Mouse (Mus musculus) limb, embryonic 15.5 days (tissue): ENCODE results near the gene Yipf3. TPM values are rescaled to one million over a fixed set of nuclear protein-coding genes. Genes with fewer than 3 reads are reported as not detected.

Source experiments
- ATAC-seq: fragments of 200-750 bp; cut with Nextera tagmentation; 2 replicates; pipeline ENCODE4 v1.8.0; 2017; ENCODE audit warnings: low read depth, moderate TSS enrichment; ENCODE audit not compliant: insufficient number of reproducible peaks, low FRiP score, low TSS enrichment
- H3K27ac ChIP-seq: fragments of 300-500 bp; sonication (generic); 2 replicates; pipeline ENCODE4 v1.5.1; 2015; ENCODE audit warnings: moderate library complexity, mild to moderate bottlenecking, inconsistent platforms
- H3K27me3 ChIP-seq: fragments of 300-500 bp; sonication (generic); 2 replicates; pipeline ENCODE4 v1.6.1; 2015; ENCODE audit warnings: inconsistent platforms
- H3K36me3 ChIP-seq: fragments of 300-500 bp; sonication (generic); 2 replicates; pipeline ENCODE4 v1.6.1; 2015; ENCODE audit warnings: inconsistent platforms
- H3K4me1 ChIP-seq: fragments of 300-500 bp; sonication (generic); 2 replicates; pipeline ENCODE4 v1.6.1; 2015; ENCODE audit warnings: inconsistent platforms
- H3K4me2 ChIP-seq: fragments of 300-500 bp; sonication (generic); 2 replicates; pipeline ENCODE4 v1.6.1; 2015; ENCODE audit warnings: mild to moderate bottlenecking, inconsistent platforms
- H3K4me3 ChIP-seq: fragments of 300-500 bp; sonication (generic); 2 replicates; pipeline ENCODE4 v1.5.1; 2015; ENCODE audit warnings: mild to moderate bottlenecking, inconsistent platforms
- H3K9ac ChIP-seq: fragments of 300-500 bp; sonication (generic); 2 replicates; pipeline ENCODE4 v1.6.1; 2015; ENCODE audit warnings: inconsistent platforms
- H3K9me3 ChIP-seq: fragments of 300-500 bp; sonication (generic); 2 replicates; pipeline ENCODE4 v1.6.1; 2016; ENCODE audit warnings: inconsistent platforms
- WGBS: fragments of 180-500 bp; shearing (Covaris S2); methylation state at CpG from one replicate; pipeline ENCODE4 v1.1.7; 2015; 5-methylcytosine and 5-hydroxymethylcytosine counted together
- microRNA counts: library from miRNA; unstranded; fragments of <30 nt; microRNA quantifications from one replicate; lab custom pipeline; 2016
- microRNA-seq: library from miRNA; unstranded; fragments of <30 nt; microRNA quantifications from one replicate; pipeline ENCODE4, GENCODE M21; 2016
- polyA plus RNA-seq: library from polyadenylated mRNA; unstranded; fragments of >200 nt; fragmentation: Nextera tagmentation; extraction: Ambion mirVana; gene quantifications from 2 replicates; pipeline ENCODE4 v1.2.1, GENCODE M21; 2015

Gene Yipf3
- polyA plus RNA-seq, 1 experiment from 2014 or later: 133 TPM

DNA sequence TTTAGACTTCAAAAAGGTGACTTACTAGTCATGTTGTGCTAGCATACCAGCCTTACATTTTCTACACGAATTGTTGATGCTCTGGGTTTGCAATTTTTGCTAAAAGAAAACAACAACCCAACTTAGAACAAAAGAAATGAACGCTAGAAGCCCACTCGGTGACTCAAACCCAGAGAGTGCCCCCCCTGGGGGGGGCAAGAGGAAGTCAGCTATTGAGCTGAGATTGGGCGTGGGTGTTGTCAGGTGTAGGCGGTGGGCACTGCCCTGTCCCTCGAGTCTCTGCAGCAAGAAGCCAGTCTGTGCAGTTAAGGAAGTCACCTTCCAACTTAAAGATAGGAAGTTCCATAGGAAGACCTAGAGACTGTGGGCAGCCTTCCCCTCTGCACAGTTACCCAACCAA lies 48.7 kb downstream of the Yipf3 start:
- H3K36me3 ChIP-seq: no peaks in the 10 kb centered on the region
- H3K27me3 ChIP-seq: peaks cover 60% of the 10 kb centered on the region
- 47% methylated on average over 6 of the region's 6 CpGs for WGBS
- H3K27ac ChIP-seq: no peak overlapping the region
- no peaks in the 10 kb centered on the region for H3K9me3 ChIP-seq
- H3K9ac ChIP-seq: no peak overlapping the region
- peak overlapping the region; percentile 64; the same call in 1 of the 2 replicates for H3K4me3 ChIP-seq
- ATAC-seq: no peak
- no peak overlapping the region for H3K4me2 ChIP-seq
- H3K4me1 ChIP-seq: peaks cover 22% of the 10 kb centered on the region

DNA sequence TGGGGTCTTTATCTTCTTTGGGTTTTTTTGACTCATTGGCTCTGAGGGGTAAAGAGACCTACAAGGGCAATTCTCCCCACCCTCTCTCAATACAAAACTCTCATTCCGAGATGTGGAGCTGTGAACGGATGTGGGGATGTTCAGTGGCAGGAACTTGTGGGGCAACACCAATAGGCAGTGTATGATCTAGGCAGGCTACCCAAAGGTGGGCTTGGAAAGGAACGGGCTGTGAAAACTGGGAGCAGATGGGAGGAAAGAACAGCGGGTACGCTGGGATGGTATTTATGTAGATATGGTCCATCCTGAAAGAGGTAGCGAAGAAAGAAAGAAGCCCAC lies 49.1 kb downstream of the Yipf3 start:
- Histone ChIP-seq H3K4me3 (peak overlapping the region; percentile 64), H3K4me1 (peaks cover 22% of the 10 kb centered on the region), H3K4me2 (peak overlapping the region; percentile 99), H3K27me3 (peaks cover 60% of the 10 kb centered on the region), H3K36me3 (no peaks in the 10 kb centered on the region), H3K27ac (no peak overlapping the region), H3K9ac (peak overlapping the region; percentile 64; the same call in 1 of the 2 replicates), H3K9me3 (no peaks in the 10 kb centered on the region)
- ATAC-seq: no peak
- 10% methylated on average over 6 of the region's 6 CpGs for WGBS

DNA sequence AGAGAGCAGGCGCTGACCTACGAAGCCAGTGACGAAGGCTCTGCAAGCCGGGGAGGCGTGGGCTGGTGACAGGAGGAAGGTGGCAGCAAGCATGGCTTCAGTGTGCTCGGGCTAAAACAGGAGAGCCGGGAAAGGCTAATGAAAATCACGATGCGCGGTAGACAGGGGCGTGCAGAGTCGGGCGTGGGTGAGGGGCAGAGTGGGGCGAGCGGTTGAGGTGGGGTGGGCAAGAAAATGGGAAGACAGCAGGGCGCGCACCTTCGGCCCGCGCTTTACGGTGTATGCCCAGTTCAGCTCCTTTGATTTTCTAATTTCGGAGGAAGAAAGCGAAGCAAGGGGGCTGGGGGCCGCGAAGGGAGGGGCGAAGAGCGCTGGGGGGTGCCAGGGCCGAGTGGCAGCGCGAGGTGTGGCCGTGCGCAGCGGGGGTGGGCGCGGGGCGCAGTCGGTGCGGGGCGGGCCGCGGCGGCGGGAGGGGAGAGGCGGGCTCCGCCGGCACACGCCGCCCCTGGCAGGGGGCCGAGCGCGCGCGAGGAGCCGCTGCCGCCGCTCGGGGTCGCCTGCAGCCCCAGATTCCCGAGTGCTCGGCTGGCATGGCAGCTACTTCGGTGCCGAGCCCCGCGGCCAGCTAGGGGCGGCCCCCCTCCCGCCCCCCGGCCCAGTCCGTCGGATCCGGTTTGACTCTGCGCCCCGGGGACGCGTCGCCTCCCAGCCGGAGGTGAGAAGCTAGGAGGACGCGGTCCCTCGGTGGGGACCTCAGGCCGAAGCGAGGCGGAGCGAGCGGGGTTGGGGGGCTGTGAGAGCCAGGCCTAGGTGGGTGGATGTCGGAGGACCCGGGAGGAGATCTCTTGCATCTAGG lies 49.7 kb downstream of the Yipf3 start, which contains the start of gene Dlk2:
TSS of gene Dlk2 (plus strand) at position 58 of the 856 bp plus-strand sequence.
- Histone ChIP-seq H3K27ac (no peak within 1 kb of the TSS), H3K9me3 (no peaks in the 10 kb centered on the region), H3K36me3 (0 out of 2 replicates have a peak, but pooled peaks cover 2% of the 10 kb centered on the region), H3K4me2 (peak within 1 kb of the TSS; percentile 99), H3K4me1 (peaks cover 22% of the 10 kb centered on the region), H3K4me3 (peak within 1 kb of the TSS; percentile 64), H3K9ac (peak within 1 kb of the TSS; percentile 64), H3K27me3 (peaks cover 55% of the 10 kb centered on the region)
- no peak for ATAC-seq
- WGBS: 0% methylated on average over 71 of the region's 86 CpGs

DNA sequence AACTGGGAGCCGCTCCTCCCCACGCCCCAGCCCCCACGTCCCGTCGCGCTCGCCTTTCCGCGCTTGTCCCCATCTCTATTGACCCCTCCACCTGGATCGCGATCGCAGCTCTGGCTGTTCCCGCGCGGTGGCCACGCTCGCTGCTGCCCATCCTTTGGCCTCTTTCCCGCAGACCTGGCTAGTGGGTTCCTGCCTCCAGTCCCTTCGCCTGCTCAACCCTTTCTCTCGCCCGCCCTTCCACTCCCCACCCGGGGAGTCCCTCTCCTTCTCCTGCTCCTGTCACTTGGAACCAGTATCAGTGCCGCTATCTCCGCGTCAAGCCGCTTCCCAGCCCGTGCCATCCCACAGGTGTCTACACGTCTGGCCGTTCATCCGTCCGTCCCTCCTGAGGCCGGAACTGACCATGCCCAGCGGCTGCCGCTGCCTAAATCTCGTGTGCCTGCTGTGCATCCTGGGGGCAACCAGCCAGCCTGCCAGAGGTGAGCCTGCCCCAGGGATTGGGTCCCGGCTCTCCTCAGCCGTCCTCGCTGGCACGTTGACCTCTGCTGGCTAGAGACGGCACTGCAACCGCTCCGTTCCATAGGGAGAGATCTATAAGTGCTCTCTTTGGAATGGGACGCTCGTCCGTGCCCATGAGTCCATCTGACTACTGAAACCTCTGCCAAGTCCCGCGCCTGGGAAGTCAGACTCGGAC lies 50.5 kb downstream of the Yipf3 start:
- 0 out of 2 replicates have a peak, but pooled peaks cover 3% of the 10 kb centered on the region for H3K36me3 ChIP-seq
- no peaks in the 10 kb centered on the region for H3K9me3 ChIP-seq
- peak overlapping the region; percentile 64 for H3K4me3 ChIP-seq
- ATAC-seq: peak; percentile 66
- peaks cover 53% of the 10 kb centered on the region for H3K27me3 ChIP-seq
- H3K4me1 ChIP-seq: peaks cover 22% of the 10 kb centered on the region
- H3K27ac ChIP-seq: no peak overlapping the region
- peak overlapping the region; percentile 64 for H3K9ac ChIP-seq
- WGBS: under 1% methylated on average over 48 of the region's 48 CpGs
- H3K4me2 ChIP-seq: peak overlapping the region; percentile 99

DNA sequence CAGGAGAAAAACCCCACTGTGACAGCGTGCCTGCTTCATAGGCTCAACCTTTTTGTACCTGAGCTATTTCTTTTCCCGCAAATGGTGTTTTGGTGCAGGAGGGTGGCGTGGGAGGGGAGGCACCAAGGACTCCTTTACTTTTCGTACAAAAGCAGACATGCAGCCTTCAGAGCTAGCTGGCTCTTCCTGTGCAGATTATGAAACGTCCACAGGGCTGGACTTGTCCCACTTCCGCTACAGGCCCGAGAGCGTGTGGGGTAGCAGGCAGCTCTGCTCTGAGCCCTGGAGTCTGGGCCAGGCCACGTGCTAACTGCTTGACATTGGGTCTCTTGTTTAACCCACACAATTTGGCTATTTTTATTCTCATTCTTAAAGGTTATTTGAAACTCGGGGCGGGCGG lies 54.0 kb downstream of the Yipf3 start:
- Histone ChIP-seq H3K9ac (no peak overlapping the region), H3K27ac (no peak overlapping the region), H3K27me3 (peaks cover 25% of the 10 kb centered on the region), H3K9me3 (no peaks in the 10 kb centered on the region), H3K4me3 (no peak overlapping the region), H3K4me1 (peaks cover 22% of the 10 kb centered on the region), H3K36me3 (peaks cover 29% of the 10 kb centered on the region), H3K4me2 (no peak overlapping the region)
- ATAC-seq: no peak
- 64% methylated on average over 12 of the region's 12 CpGs for WGBS

MicroRNA genes within 50 kb of the gene (microRNA counts, 519-probe panel; counts per million panel counts)
- microRNA mmu-miR-693-3p (lab: Ali Mortazavi, UCI) (not detected), microRNA mmu-miR-693-5p (lab: Ali Mortazavi, UCI) (1,358 counts per million, percentile 12 among the panel's probes with 10 or more counts)

Small RNAs within 50 kb of the gene (microRNA-seq; reads per million reads assigned to microRNA genes)
- gene Mir693: 1.0 reads per million

Other genes with a start within 250 kb of the Yipf3 start
- gene Vegfa, start 215.7 kb upstream of the Yipf3 start, polyA plus RNA-seq: 4.1 and 5.0 TPM in 2 replicates
- 126 and 132 TPM in 2 replicates for gene Mrps18a, start 137.1 kb upstream of the Yipf3 start, polyA plus RNA-seq
- gene Rsph9, start 103.9 kb upstream of the Yipf3 start, polyA plus RNA-seq: 9.6 and 10.1 TPM in 2 replicates
- gene Mad2l1bp, start 94.5 kb upstream of the Yipf3 start, polyA plus RNA-seq: 35.1 and 36.4 TPM in 2 replicates
- 35.6 and 39.6 TPM in 2 replicates for gene Gtpbp2, start 87.0 kb upstream of the Yipf3 start, polyA plus RNA-seq
- 18.5 and 20.1 TPM in 2 replicates for gene Polh, start 45.4 kb upstream of the Yipf3 start, polyA plus RNA-seq
- 30.3 and 32.0 TPM in 2 replicates for gene Xpo5, start 45.3 kb upstream of the Yipf3 start, polyA plus RNA-seq
- gene Polr1c, start within 50 bp of the Yipf3 start, polyA plus RNA-seq: 75.4 and 76.5 TPM in 2 replicates
- 1.3 and 1.4 TPM in 2 replicates for gene Lrrc73, start 5.5 kb downstream of the Yipf3 start, polyA plus RNA-seq
- 50.9 and 58.6 TPM in 2 replicates for gene Tjap1, start 34.9 kb downstream of the Yipf3 start, polyA plus RNA-seq
- gene Dlk2, start 49.3 kb downstream of the Yipf3 start, polyA plus RNA-seq: 14.5 and 15.2 TPM in 2 replicates
- gene Abcc10, start 80.3 kb downstream of the Yipf3 start, polyA plus RNA-seq: 5.9 and 6.3 TPM in 2 replicates
- 7.2 and 11.9 TPM in 2 replicates for gene Zfp318, start 135.7 kb downstream of the Yipf3 start, polyA plus RNA-seq
- 1.8 and 2.0 TPM in 2 replicates for gene Crip3, start 180.8 kb downstream of the Yipf3 start, polyA plus RNA-seq
- gene Slc22a7, start 190.4 kb downstream of the Yipf3 start, polyA plus RNA-seq: not detected in 2 replicates
- 0.02 and 0.06 TPM in 2 replicates for gene Ttbk1, start 239.6 kb downstream of the Yipf3 start, polyA plus RNA-seq
- gene Dnph1, start 248.6 kb downstream of the Yipf3 start, polyA plus RNA-seq: 29.3 and 33.8 TPM in 2 replicates